Mouse (Mus musculus) MEL-GATA-1-ER (cell line): ENCODE measurements around the gene Tyk2.

ENCODE experiments used
- DNase-seq: peaks from one replicate; pipeline ENCODE4 v3.0.0-alpha.2; 2012; ENCODE audit warnings: low read depth; ENCODE audit errors: extremely low read depth

The Tyk2 gene

DNA sequence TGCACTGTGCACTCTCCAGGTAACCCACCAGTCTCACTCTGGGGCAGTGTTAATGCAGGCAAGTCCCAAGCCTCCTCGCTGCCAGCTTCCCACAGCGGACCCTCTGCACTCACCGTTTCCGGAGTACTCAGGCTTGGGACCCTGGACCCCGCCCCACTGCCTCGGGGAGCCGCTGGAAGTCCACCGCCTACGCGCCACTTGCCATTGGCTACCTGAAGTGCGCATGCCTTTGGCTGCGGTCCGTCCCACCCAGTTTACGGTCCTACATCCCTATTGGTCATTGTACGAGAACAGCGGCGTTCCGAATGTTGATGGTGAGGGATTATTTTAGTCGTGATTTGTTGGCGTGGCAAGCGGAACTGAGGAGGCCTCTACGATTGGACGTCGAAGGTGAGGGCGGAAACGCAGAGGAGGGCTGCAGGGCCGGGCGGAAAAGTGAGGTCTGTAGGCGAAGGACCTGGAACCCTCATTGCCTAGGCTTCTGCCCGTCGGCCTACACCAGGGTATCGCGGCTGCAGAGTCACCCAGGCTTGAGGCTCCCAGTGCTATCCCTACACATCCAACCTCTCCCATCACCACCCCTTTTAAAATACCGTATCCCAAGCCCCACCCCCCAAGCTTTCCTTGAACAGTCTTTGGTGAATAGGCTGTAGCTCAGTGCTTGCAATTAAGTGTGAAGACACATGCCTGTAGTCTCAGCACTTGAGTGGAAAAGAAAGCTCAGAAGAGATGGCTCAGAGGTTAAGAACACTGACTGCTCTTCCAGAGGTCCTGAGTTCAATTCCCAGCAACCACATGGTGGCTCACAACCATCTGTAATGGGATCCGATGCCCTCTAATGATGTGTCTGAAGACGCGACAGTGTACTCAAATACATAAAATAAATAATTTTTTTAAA, at the start of gene Tyk2:
TSS of gene Tyk2 (minus strand) at position 185 of the 898 bp plus-strand sequence.
- peak; percentile 100 for DNase-seq

DNA sequence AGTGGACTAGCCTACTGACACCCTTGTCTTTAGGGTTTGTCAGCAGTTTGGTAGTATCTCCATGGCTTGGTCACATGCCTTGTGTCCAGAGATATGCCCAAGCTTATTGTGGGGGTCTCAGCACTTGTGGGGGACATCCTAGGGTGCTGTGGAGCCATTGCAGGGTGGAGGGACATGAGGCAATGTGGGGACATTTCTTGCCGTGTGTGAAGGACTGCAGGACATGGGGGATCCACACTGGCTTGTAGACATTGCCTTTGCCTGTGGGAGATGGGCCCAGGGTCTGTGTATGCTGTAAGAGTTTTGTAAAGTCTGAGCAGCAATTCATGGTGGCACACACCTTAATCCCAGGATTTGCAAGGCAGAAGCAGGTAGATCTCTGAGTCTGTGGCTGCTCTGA, 49.8 kb upstream of the Tyk2 start:
- DNase-seq, result no peak

DNA sequence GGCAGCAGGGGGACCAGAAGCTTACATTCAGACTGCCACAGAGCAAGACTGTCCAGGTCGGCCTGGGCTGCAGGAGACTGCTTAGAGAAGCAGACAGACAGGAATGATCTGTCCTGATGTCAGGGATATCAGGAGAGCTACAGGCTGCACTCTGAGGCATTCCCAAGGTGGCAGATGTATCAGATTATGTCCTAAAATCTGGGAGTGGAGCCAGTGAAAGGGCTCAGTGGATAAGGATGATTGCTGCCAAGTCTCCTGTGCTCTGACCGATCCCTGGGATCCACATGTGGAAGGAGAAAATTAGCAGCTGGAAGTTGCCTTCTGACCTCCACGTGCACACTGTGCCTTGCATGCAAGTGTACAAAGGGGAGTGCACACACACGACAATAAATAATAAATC, 49.4 kb upstream of the Tyk2 start:
- DNase-seq, result no peak

DNA sequence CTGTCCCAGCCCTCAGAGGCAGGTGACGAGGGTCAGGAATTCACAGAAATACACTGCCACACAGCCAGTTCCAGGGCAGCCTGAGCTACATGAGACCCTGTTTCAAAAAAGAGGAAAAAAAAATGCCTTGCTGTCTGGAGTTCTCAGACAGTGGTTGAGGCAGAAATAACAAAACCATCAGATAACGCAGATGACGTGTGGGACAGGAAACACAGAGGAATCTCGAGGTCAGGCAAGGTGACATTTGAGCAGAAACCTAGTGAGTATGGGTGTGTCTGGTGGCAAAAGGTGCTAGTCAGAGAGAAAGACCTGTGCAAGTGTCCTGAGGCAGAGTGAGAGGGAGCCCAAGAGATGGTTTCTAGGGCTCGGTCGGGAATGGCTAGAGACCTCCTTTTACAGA, 41.3 kb upstream of the Tyk2 start:
- DNase-seq, result no peak

DNA sequence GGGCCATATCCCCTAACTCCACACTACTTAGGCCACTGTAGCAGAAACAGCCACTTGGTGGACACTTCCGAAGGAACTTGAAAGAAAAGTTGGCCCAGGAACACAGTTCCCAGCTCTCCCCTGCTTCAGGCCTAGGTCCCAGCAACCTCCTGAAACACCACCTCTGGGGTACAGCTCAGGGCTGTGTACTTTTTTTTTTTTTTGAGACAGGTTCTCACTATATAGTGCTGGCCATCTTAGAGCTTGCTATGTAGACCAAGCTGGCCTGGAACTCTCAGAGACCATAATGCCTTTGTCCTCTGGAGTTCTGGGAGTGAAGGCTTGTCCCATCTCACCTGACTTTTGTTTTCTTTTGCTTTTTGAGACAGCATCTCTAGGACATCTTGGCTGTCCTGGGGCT, 38.1 kb upstream of the Tyk2 start:
- DNase-seq, result no peak

DNA sequence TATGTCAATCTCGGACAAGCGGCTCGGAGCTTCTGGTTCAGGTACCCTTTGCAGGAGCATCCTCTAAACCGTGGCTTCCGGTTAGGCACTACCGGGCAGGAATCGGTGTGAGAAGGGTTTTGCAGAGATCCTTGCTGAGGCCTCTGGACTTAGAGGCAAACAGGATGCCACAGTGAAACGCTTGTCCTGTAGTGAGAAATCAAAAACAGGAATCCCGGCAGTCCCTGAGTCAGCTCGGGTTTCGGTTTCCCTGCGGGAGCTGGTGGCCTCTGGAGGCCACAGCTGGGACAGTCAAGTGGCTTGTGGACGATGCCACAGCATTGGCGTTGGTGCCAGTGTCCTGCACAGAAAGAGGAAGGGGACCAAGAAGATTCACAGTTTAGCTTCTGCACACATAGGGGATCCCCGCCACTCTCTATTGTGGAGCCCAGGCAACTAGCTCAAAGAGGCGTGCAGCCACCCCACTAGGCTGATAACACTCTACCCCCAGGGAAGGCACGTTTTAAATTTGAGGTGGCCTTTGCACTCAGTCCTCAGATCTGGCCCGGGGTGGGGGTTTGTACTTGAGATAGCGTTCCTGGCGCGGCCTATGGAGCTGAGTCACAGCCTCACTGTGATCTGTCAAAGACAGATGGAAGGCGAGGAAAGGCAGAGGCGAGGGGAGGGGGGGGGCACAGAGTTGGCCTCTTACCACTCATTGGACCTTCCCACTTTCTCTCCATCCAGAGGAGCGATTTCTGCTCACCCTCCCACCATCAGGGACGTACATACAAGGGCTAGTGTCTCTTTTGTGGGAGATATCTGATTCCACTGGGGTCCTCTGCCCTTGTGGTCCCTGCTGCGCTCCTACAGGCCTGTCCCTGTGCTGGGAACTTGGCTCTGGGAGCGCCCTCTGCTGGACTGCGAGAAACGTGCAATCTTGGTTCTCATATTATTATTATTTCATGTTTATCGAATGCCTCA, 37.4 kb upstream of the Tyk2 start:
- peak; percentile 91 for DNase-seq

DNA sequence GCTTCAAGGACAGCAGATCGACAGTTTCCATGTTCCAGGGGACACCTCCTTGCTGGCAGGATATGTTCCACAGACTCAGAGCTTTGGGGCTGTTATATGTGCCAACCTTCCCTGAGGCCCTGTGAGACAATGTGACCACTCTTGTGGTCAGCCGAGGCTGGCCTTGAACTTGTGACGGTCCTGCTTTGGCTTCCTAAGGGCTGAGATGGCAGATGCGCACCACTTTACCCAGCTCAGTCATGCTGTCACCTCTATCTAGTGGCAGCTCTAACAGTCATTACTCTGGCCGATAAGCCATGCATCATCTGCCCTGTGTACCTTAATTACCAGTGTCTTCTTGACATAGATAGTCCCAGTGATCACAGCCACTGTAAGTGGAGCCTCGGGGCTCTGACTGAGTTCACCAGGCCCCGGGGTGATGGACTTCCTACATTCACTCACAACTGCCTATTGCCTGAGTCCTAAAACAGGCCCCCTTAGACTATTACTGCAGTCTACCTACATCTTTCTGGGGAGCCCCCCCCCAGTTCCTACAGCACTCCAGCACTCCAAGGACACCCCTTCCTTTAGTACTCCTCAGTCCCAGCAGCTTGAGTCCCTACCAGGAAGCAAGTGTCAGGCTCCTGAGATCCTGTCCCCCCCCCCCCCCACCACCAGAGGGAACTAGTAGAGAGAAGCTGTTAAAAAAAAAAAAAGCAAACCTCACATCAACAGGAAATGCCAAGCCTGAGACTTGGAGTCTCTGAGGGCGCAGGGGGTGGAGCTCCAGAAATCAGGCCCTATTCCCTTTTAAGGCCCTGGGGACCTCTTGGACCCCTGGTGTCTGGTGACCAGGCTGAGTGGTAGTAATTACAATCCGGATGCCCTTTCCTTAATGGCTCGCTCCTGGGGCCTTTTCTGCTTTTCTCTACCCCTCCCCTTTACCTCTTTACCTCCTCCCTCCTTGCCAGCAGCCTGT, 36.4 kb upstream of the Tyk2 start:
- DNase-seq, result no peak

DNA sequence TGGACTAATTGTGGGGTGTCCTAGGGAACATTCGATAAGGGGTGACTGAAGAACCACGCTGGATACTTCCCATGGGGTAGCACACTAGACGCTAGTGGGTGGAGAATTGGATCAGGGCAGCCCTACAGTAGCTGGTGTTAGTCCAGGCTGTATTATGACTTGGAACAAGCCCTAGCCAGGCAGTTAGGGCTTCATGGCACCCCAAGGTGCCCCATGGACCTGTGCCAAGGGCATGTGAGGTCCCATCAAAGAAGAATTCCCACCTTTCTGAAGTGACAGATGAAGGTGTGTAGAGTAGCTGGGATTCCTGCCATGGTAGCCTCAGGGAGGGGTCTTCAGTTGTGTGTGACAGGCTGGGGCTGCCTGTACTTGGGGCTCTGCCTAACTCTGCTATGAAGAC, 35.5 kb upstream of the Tyk2 start:
- no peak for DNase-seq

DNA sequence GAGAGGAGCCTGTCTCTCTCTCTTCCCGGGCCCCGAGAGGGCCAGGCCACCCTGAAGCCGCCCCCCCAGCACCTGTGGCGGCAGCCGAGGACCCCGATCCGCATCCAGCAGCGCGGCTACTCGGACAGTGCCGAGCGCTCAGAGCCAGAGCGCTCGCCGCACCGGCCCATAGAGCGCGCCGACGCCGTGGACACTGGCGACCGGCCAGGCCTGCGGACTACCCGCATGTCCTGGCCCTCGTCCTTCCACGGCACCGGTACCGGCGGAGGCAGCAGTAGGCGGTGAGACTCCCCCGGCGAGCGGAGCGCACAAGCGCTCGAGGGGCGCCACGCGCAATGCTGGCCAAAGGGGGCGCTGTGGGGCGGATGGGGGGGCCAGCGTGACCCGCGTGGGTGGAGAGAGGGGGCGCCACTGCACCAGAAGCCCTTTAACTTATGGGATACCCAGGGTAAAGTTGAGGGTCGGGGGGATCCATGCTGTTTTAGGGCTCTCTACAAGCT, 35.0 kb upstream of the Tyk2 start:
- DNase-seq, result no peak

DNA sequence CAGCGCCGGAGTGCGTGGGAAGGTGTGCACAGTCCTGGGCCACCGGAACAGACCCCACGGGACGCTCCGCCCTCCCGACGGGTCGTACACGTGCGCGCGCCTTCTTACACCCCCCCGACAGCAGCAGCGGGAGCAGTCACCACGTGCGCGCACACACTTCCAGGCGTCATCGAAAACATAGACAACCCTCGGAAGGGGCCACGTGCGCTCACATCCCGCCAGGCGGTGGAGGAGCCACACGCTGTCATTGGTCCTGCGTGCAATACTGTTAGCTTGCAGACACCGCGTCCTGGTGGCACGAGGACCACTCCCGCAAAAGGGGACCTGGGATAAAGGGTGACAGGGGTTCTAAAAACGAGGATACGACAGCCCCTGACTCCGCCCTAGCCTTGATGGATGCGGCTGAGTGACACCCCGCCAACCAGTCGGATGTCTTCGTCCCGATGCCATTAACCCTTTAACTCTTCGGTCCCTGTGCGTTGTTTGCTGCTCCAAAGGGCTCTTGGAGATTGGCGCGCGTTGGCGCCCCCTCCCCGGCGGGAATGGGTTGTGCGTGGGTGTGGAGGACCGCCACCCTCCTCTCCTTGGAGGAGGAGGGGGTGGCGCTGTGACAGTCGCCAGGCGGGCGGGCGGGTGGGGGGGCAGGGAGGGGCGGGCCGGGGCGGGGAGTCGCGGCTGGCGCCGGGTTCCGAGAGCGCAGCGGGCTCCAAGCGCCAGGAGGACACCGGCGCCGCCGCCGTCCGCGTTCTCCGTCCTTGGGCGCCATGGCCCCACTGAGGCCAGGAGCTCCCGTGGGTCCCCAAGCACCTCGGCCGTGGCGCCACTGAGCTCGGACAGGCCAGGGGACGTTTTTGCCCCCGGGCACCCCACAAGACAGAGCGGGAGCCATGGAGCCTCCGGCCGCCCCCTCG, 34.3 kb upstream of the Tyk2 start, which contains the start of gene Pde4a:
TSS of gene Pde4a (plus strand) at position 674 of the 911 bp plus-strand sequence.
- peak; percentile 93 for DNase-seq

DNA sequence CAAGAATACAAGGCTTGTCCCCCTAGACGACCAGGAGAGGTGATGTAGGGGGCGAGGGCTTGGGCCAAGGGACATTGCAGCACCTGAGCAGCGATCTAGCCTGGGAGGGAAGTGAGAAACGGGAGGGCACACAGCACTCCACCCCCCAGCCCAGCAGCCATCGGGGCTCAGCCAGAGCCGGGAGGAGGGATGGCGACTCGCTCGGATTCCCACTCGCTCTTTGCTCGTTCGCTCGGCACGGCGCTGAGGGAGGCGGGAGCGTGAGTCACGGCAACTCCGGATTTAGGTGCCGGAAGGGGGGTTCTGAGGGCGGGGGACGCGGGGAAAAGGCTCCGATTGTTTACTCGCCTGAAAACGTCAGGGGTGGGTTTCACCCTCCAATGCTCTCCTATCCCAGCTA, 33.0 kb upstream of the Tyk2 start:
- DNase-seq, result no peak

DNA sequence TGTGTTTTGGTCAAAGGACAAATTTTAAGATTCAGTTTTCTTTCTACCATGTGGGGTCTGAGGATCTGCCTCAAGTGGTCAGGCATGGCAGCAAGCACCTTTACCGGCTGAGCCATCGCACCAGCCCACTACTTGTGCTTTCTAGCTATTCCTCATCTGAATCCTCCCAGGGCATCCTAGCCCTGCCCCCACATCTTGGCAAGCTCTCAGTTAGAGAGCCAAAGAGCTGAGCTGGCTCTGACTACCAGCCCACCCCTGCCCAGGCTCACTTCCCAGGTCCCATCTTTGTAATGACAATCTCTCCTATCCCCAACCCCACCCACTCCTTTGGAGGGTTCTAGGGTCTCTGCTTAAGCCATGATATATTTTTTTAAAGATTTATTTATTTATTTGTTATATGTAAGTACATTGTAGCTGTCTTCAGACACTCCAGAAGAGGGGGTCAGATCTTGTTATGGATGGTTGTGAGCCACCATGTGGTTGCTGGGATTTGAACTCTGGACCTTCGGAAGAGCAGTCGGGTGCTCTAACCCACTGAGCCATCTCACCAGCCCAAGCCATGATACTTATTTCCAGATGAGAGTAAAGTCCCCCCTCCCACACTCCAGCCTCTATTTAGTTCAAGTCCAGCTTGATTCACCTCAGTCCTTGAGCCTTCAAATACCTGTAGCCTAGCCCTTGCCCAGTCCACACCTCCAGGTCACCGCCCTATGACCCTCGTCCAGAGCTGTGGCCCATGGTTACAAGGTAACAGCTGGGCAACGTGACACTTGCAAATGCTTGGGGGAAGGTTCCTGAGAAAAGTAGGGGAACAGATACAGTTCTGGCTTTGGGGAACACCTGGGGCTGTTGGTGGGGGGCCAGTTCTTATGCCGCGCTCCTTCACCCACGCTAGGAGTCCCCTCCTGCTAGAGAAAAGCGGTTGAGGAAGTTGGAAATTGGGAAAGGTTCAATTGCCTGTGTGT, 32.3 kb upstream of the Tyk2 start:
- DNase-seq, result no peak

DNA sequence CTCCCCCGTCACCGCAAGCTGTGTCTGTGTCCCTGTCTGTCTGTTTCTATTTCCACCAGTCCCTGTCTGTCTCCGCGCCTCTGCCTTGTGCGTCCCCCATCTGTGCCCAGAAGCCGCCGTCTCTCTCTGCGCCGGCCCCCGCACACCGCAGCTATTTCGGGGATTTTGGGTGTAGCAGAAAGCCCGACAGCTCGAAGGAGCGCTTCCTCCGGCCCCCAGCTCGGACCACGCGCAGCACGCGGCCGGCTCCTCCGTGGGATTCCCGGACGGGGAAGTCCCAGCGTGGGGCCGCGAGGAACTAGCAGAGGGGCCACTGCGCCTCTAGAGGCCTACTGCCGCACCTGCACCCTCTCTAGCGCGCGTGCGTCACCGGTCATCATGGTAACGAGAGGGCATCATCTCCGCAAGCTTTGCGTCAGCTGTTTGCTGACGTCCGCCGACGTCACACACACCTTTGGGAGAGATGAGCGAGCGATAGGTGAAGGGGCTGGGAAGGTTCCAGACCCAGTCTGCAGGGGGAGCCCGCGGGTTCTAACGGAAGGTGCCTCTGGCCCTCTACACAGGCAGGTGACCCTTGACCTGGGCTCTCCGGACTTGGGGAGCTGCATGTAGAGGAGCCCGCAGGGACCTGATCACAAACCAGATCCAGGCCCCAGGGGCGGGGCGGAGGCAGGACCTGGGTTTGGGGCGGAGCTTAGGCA, 30.3 kb upstream of the Tyk2 start:
- peak; percentile 74 for DNase-seq

DNA sequence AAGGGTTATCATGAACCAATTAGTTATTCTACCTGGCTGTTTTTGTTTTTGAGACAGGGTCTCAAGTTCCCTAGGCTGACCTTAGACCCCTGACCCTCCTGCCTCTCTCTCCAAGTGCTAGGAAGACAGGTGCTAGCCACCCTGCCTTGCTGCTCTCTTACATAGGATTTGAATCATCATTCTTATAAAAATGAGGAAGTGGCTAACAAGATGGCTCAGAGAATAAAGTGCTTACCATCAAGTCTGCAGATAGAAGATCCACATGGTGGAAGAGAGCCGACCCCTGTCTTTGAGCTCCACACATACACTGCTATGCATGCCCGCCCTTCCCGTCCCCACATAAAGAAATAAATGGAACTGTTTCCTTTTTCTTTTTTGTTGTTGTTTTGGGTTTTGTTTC, 23.7 kb upstream of the Tyk2 start:
- no peak for DNase-seq

DNA sequence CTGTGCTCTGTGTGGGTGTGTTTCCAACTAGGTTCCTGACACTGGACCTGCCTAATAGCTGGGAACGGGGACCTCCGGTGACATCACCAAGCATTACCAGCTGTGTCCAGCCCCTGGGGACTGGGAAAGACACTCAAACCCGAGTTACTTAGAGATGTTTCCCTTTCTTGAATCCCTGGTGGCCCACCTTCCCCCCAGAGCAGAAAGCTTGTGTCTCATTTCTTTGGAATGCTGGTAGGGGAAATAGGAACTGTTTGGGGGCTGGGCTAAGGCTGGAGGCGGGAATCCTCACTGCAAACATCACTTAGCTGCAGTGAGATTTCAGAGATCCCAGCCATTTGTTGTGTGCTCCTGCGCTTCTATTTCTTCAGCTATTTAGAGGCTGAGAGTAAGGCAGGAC, 22.8 kb upstream of the Tyk2 start:
- DNase-seq, result no peak

DNA sequence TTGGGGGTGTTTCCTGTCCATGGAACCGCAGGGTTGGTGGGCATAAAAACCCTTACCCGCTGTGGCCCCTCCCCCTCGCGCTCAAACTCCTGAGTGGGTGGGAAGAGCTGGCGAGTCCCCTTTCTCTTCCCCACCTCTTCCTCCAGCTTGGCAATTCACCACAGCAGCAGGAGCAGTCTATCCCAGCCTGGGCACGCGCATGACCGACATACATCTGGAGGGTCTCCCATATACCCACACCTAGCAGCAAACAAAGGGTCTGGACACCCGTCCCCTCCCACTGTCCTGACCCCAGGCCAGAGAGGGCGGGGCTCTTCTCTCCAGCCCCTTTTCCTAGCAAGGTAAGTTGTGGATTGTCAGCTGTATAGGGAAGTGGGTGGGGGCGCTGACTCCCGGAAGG, 22.3 kb upstream of the Tyk2 start:
- no peak for DNase-seq

DNA sequence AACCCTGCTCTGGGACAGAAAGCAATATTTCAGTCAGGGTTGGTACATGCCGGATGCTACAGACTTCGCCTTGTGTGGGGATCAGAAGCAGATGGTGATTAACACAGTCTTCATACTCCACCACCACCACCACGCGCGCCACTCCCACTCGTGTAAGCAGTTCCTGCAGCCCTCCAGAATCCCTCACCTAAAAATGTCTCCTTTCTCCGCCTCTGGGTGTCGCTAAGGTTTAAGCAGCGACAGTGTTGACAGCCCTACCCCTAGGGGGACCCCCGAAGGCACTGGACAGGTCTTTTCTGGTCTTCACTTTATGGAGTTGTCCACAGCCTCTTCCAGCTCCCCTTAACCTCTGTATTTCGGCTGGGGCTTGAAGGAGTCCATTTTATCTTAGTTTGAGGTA, 21.7 kb upstream of the Tyk2 start:
- DNase-seq, result no peak
